Mouse (Mus musculus) stomach, postnatal 0 days (tissue): Measurements from ENCODE around the gene Alx3.

Source experiments
- CTCF ChIP-seq: IDR thresholded peaks from 2 replicates; pipeline ENCODE4 v1.5.1; 2016; ENCODE audit warnings: antibody characterized with exemption, low read depth, mild to moderate bottlenecking, moderate library complexity
- EP300 ChIP-seq: optimal IDR thresholded peaks from 2 replicates; pipeline ENCODE3; 2016; ENCODE audit warnings: antibody characterized with exemption

DNA sequence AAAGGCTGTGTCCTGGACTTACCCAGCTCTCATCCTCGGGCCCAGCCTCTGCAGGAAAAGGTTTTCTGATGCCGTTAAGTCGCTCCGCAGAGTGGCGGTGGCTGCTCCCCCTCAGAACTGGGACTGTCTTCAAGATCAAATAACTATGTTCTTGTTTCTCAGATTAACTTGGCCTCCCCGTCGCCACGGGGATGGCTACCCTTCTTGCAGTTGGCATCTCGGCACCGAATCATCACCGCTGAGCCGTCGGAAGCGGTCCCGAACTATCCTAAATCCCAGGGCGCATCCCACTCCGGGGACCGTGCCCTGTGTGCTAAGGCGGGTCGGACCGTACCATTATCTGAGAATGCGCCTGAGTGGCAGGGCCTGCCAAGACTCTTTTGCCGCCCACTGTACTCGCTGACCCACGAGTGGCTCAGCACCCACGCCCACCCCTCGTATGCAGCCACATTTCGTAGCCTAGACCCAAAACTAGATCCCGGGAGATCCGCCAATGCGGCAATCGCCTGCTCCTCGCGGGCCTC lies 1.2 kb downstream of the Alx3 start:
- no peak for TF ChIP-seq CTCF
- TF ChIP-seq EP300, result no peak
